1 mouse cellular context compared by ENCODE assay signal in genomic region chr1:33813868-33814794, GRCm38 (mm10).
A peak's percentile ranks its signal among the peaks of the same experiment; 100 is the strongest.
TF ChIP-seq lines count a peak whose summit lies in the region.

Gene Zfp451, minus strand, starts transcription at chr1:33814595.

TF ChIP-seq in MEL, 35 proteins besides CTCF, POLR2A, EP300 and RAD21 (continued from another document):
- TF ChIP-seq UBTF (IDR thresholded peaks at IDR 0.05; ENCODE audit: borderline replicate concordance, insufficient read depth, low read depth, low read length): 0 out of 2 replicates have a peak, but pooled peaks have one; percentile 58
TF ChIP-seq in MEL: peak in this region for 13.
